Mouse (Mus musculus) spleen, adult 2 months (tissue): ENCODE measurements around the gene Cd3g. TPM values are rescaled to one million over a fixed set of nuclear protein-coding genes. Genes with fewer than 3 reads are reported as not detected.

Experiments
- DNase-seq, 2 experiments: peaks; one replicate each; pipeline versions ENCODE4 v3.0.0 to v3.0.0-alpha.2; 2012 to 2021; ENCODE audit warnings: low spot score in 2 of 2, low read depth in 1 of 2
- H3K27ac ChIP-seq: fragments of 200-500 bp; 2 replicates; pipeline ENCODE4 v1.5.1; 2012; ENCODE audit warnings: low read length, inconsistent platforms; ENCODE audit not compliant: insufficient read depth
- H3K27me3 ChIP-seq: fragments of 200-500 bp; 2 replicates; pipeline ENCODE4 v1.6.1; 2012; ENCODE audit warnings: mild to moderate bottlenecking, moderate library complexity, low read length, inconsistent platforms; ENCODE audit not compliant: control insufficient read depth, insufficient read depth
- H3K36me3 ChIP-seq: fragments of 200-500 bp; 2 replicates; pipeline ENCODE4 v1.6.1; 2012; ENCODE audit warnings: mild to moderate bottlenecking, low read length, inconsistent platforms; ENCODE audit not compliant: control insufficient read depth, insufficient read depth
- H3K4me1 ChIP-seq: fragments of 200-500 bp; 2 replicates; pipeline ENCODE4 v1.6.1; 2011; ENCODE audit warnings: inconsistent platforms; ENCODE audit not compliant: control insufficient read depth, insufficient read depth, insufficient read length
- H3K4me3 ChIP-seq: fragments of 200-500 bp; 2 replicates; pipeline ENCODE4 v1.5.1; 2011; ENCODE audit warnings: mild to moderate bottlenecking, inconsistent platforms; ENCODE audit not compliant: insufficient read depth, insufficient read length; ENCODE audit errors: extremely low read depth
- CTCF ChIP-seq: fragments of 200-500 bp; IDR thresholded peaks from 2 replicates; pipeline ENCODE4 v1.5.1; 2011; ENCODE audit warnings: mild to moderate bottlenecking, inconsistent platforms; ENCODE audit not compliant: insufficient read depth, insufficient read length, insufficient replicate concordance; ENCODE audit errors: extremely low read depth
- POLR2A ChIP-seq: fragments of 200-500 bp; IDR thresholded peaks from 2 replicates; pipeline ENCODE4 v1.6.1; 2011; ENCODE audit warnings: low read depth, low read length, inconsistent platforms
- WGBS: fragments of 180-500 bp; shearing (Covaris S2); methylation state at CpG from one replicate; pipeline ENCODE4 v1.1.7; 2018; 5-methylcytosine and 5-hydroxymethylcytosine counted together
- polyA plus RNA-seq: library from polyadenylated mRNA; depleted of rRNA; stranded (reverse); fragments of >200 nt; gene quantifications from 2 replicates; pipeline ENCODE4 v1.2.3, GENCODE M21; 2012; rRNA removed

Cd3g gene
- polyA plus RNA-seq, 1 experiment, result 14.5 TPM

DNA sequence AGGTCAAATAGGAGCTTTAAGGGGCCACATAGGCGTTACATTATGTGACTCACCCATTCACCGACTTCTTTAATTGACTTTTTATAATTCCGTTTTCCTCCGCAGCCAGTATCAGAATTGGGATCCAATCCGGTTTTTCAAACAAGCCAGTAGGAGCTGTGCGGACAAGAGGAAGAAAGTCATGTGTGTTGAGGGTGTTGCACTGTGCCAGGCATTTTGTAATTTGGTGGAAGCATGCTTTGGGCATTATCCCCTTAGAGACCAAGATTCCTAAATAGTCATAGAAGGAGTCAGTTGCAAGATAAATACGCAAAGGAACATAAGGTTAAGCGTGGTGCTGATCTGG lies 59.1 kb downstream of the Cd3g start:
- H3K4me1 ChIP-seq, result no peaks in the 10 kb centered on the region
- DNase-seq, result no peak
- H3K4me3 ChIP-seq, result peak overlapping the region; percentile 73
- TF ChIP-seq CTCF (no peak), POLR2A (no peak)
- H3K36me3 ChIP-seq, result peaks cover 2% of the 10 kb centered on the region
- H3K27ac ChIP-seq, result peak overlapping the region; percentile 67; the same call in 1 of the 2 replicates
- WGBS, result 2% methylated on average over 8 of the region's 8 CpGs
- no peaks in the 10 kb centered on the region for H3K27me3 ChIP-seq

DNA sequence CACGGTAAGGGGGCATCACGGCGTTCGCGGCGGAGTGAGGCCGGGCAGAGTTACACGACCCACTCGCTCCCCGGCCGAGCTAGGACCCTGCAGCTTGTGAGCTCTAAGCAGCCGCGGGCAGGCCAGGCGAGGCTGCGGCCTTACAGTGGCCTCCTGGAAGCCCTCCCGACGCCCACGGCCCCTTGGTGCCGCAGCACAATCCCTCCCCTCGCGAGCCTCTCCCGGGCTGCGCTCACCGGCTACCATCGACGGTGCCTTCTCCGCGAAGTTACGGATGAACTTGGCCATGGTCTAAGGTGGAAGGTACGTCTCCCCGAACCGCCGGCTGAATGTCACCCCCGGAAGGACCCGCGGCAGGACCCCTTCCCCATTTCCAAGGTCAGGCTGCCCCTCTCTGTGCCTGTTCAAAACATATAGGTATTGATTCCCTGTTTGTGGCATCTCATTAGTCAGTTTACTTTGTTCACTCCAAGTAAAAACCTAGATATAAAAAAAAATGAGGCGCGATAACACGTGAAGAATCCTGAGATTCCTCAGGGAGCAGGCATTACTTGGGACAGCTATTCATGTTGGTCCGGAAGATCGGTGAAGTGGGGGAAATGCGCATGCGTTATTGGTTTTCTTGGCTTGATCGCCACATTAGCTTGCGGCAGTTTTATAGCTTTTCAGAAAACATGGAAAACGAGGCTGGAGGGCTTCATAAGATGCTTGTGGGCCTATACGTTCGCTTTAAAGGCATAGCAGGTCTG lies 59.7 kb downstream of the Cd3g start, which contains the start of gene Atp5l:
Atp5l (minus strand) TSS at position 369 of the 749 bp plus-strand sequence.
- H3K27ac ChIP-seq, result peak within 1 kb of the TSS; percentile 67
- TF ChIP-seq POLR2A, result peak; percentile 33; the same call in 1 of the 2 replicates
- no peak for TF ChIP-seq CTCF
- WGBS, result under 1% methylated on average over 48 of the region's 48 CpGs
- no peaks in the 10 kb centered on the region for H3K4me1 ChIP-seq
- H3K27me3 ChIP-seq, result no peaks in the 10 kb centered on the region
- no peaks in the 10 kb centered on the region; the same call in 1 of the 2 replicates for H3K36me3 ChIP-seq
- DNase-seq, result peak; percentile 80 to 84
- H3K4me3 ChIP-seq, result peak within 1 kb of the TSS; percentile 73

DNA sequence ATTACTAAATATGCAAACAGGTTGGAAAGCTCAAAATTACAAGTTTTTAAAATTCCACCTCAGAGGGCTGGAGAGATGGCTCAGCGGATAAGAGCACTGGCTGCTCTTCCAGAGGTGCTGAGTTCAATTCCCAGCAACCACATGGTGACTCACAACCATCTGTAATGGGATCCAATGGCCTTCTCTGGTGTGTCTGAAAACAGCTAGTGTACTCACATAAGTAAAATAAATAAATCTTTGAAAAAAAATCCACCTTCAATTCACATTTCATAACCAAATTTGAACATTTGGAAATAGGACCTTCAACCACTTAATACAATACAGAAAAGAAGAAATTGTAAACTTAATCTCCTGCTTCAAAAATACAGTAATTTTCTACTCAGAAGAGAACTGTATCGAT lies 60.6 kb downstream of the Cd3g start:
- H3K27me3 ChIP-seq, result no peaks in the 10 kb centered on the region
- no peaks in the 10 kb centered on the region for H3K36me3 ChIP-seq
- no peak overlapping the region for H3K27ac ChIP-seq
- TF ChIP-seq POLR2A (no peak), CTCF (no peak)
- peak overlapping the region; percentile 70 for H3K4me3 ChIP-seq
- 38% methylated on average over 2 of the region's 2 CpGs for WGBS
- no peaks in the 10 kb centered on the region for H3K4me1 ChIP-seq
- no peak for DNase-seq

Other genes starting within 250 kb of the Cd3g start
- gene Phldb1, start 245.2 kb downstream of the Cd3g start, polyA plus RNA-seq, result 12.3 and 16.0 TPM in 2 replicates
- gene Arcn1, start 212.6 kb downstream of the Cd3g start, polyA plus RNA-seq, result 18.1 and 18.7 TPM in 2 replicates
- 14.6 and 22.1 TPM in 2 replicates for gene Ift46, start 212.5 kb downstream of the Cd3g start, polyA plus RNA-seq
- 0.72 and 0.74 TPM in 2 replicates for gene Tmem25, start 181.1 kb downstream of the Cd3g start, polyA plus RNA-seq
- 1.9 and 2.2 TPM in 2 replicates for gene Ttc36, start 177.4 kb downstream of the Cd3g start, polyA plus RNA-seq
- gene Kmt2a, start 99.1 kb downstream of the Cd3g start, polyA plus RNA-seq, result 36.8 and 38.4 TPM in 2 replicates
- gene Atp5l, start 59.7 kb downstream of the Cd3g start, polyA plus RNA-seq, result 65.8 and 79.4 TPM in 2 replicates
- 6.5 and 9.5 TPM in 2 replicates for gene Ube4a, start 14.8 kb downstream of the Cd3g start, polyA plus RNA-seq
- gene Cd3d, start 1.4 kb upstream of the Cd3g start, polyA plus RNA-seq, result 19.6 and 24.0 TPM in 2 replicates
- 42.8 and 44.8 TPM in 2 replicates for gene Cd3e, start 29.2 kb upstream of the Cd3g start, polyA plus RNA-seq
- gene Mpzl2, start 59.4 kb upstream of the Cd3g start, polyA plus RNA-seq, result 0.49 TPM in 2 replicates
- gene Mpzl3, start 74.8 kb upstream of the Cd3g start, polyA plus RNA-seq, result 1.7 and 2.2 TPM in 2 replicates
- 2.4 and 2.8 TPM in 2 replicates for gene Jaml, start 98.8 kb upstream of the Cd3g start, polyA plus RNA-seq
- 0.97 and 1.8 TPM in 2 replicates for gene Scn2b, start 137.4 kb upstream of the Cd3g start, polyA plus RNA-seq
- 0.47 and 0.91 TPM in 2 replicates for gene Scn4b, start 158.0 kb upstream of the Cd3g start, polyA plus RNA-seq
- gene BC049352, start 201.6 kb upstream of the Cd3g start, polyA plus RNA-seq, result 0.37 and 0.45 TPM in 2 replicates
- gene Tmprss4, start 223.7 kb upstream of the Cd3g start, polyA plus RNA-seq, result 0.33 and 0.52 TPM in 2 replicates